Mouse (Mus musculus) olfactory bulb, adult 2 months (tissue): Measurements from ENCODE around the gene Gsk3a.

Source experiments
- CTCF ChIP-seq: fragments of 200-500 bp; IDR thresholded peaks from 2 replicates; pipeline ENCODE4 v1.5.1; 2012; ENCODE audit warnings: low read depth, mild to moderate bottlenecking, low read length, moderate library complexity; ENCODE audit not compliant: insufficient read depth
- POLR2A ChIP-seq: fragments of 200-500 bp; IDR thresholded peaks from 2 replicates; pipeline ENCODE4 v1.6.1; 2012; ENCODE audit warnings: mild to moderate bottlenecking, low read depth, low read length, moderate library complexity; ENCODE audit not compliant: insufficient read depth

GRCm38 (mm10) chr7:25180512-25180911 lies 57.1 kb downstream of the Gsk3a start:
- no peak for TF ChIP-seq CTCF
- TF ChIP-seq POLR2A = no peak
